Mouse (Mus musculus): ENCODE data around the gene Gas8.
"Not testable (repeated sequence)": the region's sequence is repeated elsewhere in the genome, so short reads cannot be mapped to it uniquely, and the experiment has no call there.

The Gas8 gene

GRCm38 (mm10) chr8:123515540-123515897, 3.1 kb upstream of the Gas8 start:
- DNase-seq (ENCODE audit: low spot score): no peak

GRCm38 (mm10) chr8:123516596-123516995, 2.0 kb upstream of the Gas8 start:
- peak; percentile 96 for DNase-seq (ENCODE audit: low spot score)

GRCm38 (mm10) chr8:123518172-123518571, 462 bp upstream of the Gas8 start:
- no peak for DNase-seq (ENCODE audit: low spot score)

GRCm38 (mm10) chr8:123520048-123520447, 1.4 kb downstream of the Gas8 start:
- not testable (repeated sequence) for DNase-seq (ENCODE audit: low spot score)

- no peak for DNase-seq (ENCODE audit: low spot score)
Measured at GRCm38 (mm10) chr8:123527720-123528489, 9.3 kb downstream of the Gas8 start.

- DNase-seq (ENCODE audit: low spot score): no peak
Measured at GRCm38 (mm10) chr8:123536242-123536989, 17.8 kb downstream of the Gas8 start.

- DNase-seq (ENCODE audit: low spot score): no peak
Measured at GRCm38 (mm10) chr8:123536990-123537380, 18.4 kb downstream of the Gas8 start.

GRCm38 (mm10) chr8:123537641-123538040, 19.0 kb downstream of the Gas8 start:
- DNase-seq (ENCODE audit: low spot score): not testable (repeated sequence)

GRCm38 (mm10) chr8:123564221-123564620, 45.6 kb downstream of the Gas8 start:
- not testable (repeated sequence) for DNase-seq (ENCODE audit: low spot score)

- DNase-seq (ENCODE audit: low spot score): not testable (repeated sequence)
Measured at GRCm38 (mm10) chr8:123575386-123575785, 56.8 kb downstream of the Gas8 start.

Measured in MN1 (cell line).